Mouse (Mus musculus): ENCODE measurements around the gene Tenm4.

The Tenm4 gene

GRCm38 (mm10) chr7:96811691-96812090 lies 640.6 kb downstream of the Tenm4 start:
- no peak for DNase-seq (ENCODE audit: low spot score)

GRCm38 (mm10) chr7:96813036-96813435 lies 642.0 kb downstream of the Tenm4 start:
- DNase-seq (ENCODE audit: low spot score), result no peak

GRCm38 (mm10) chr7:96813497-96814400 lies 642.7 kb downstream of the Tenm4 start:
- no peak for DNase-seq (ENCODE audit: low spot score)

- no peak for DNase-seq (ENCODE audit: low spot score)
Measured at GRCm38 (mm10) chr7:96814581-96814980, 643.5 kb downstream of the Tenm4 start.

- DNase-seq (ENCODE audit: low spot score), result no peak
Measured at GRCm38 (mm10) chr7:96817030-96817674, 646.1 kb downstream of the Tenm4 start.

GRCm38 (mm10) chr7:96818236-96818916 lies 647.3 kb downstream of the Tenm4 start:
- no peak for DNase-seq (ENCODE audit: low spot score)

GRCm38 (mm10) chr7:96819538-96819937 lies 648.5 kb downstream of the Tenm4 start:
- no peak for DNase-seq (ENCODE audit: low spot score)

- DNase-seq (ENCODE audit: low spot score), result no peak
Measured at GRCm38 (mm10) chr7:96820343-96820742, 649.3 kb downstream of the Tenm4 start.

GRCm38 (mm10) chr7:96826101-96826500 lies 655.1 kb downstream of the Tenm4 start:
- no peak for DNase-seq (ENCODE audit: low spot score)

- DNase-seq (ENCODE audit: low spot score), result no peak
Measured at GRCm38 (mm10) chr7:96826672-96827071, 655.6 kb downstream of the Tenm4 start.

GRCm38 (mm10) chr7:96832551-96832950 lies 661.5 kb downstream of the Tenm4 start:
- DNase-seq (ENCODE audit: low spot score), result no peak

- DNase-seq (ENCODE audit: low spot score), result no peak
Measured at GRCm38 (mm10) chr7:96833012-96833411, 662.0 kb downstream of the Tenm4 start.

GRCm38 (mm10) chr7:96834681-96835289 lies 663.7 kb downstream of the Tenm4 start:
- DNase-seq (ENCODE audit: low spot score), result peak; percentile 15

- DNase-seq (ENCODE audit: low spot score), result no peak
Measured at GRCm38 (mm10) chr7:96835313-96835712, 664.3 kb downstream of the Tenm4 start.

GRCm38 (mm10) chr7:96838271-96838841 lies 667.3 kb downstream of the Tenm4 start:
- no peak for DNase-seq (ENCODE audit: low spot score)

GRCm38 (mm10) chr7:96838926-96839325 lies 667.9 kb downstream of the Tenm4 start:
- DNase-seq (ENCODE audit: low spot score), result no peak

GRCm38 (mm10) chr7:96839586-96839985 lies 668.5 kb downstream of the Tenm4 start:
- DNase-seq (ENCODE audit: low spot score), result no peak

GRCm38 (mm10) chr7:96842477-96843255 lies 671.6 kb downstream of the Tenm4 start:
- DNase-seq (ENCODE audit: low spot score), result no peak

GRCm38 (mm10) chr7:96844104-96844894 lies 673.3 kb downstream of the Tenm4 start:
- DNase-seq (ENCODE audit: low spot score), result no peak

GRCm38 (mm10) chr7:96852781-96853180 lies 681.7 kb downstream of the Tenm4 start:
- DNase-seq (ENCODE audit: low spot score), result no peak
